Mouse (Mus musculus) thymus, postnatal 4 days (tissue): ENCODE results near the gene Rnase4.

Experiments
- DNase-seq: peaks from one replicate; pipeline ENCODE4 v3.0.0; 2021

The Rnase4 gene

GRCm38 (mm10) chr14:51088970-51089673, 1.8 kb upstream of the Rnase4 start:
- peak; percentile 97 for DNase-seq

DNA sequence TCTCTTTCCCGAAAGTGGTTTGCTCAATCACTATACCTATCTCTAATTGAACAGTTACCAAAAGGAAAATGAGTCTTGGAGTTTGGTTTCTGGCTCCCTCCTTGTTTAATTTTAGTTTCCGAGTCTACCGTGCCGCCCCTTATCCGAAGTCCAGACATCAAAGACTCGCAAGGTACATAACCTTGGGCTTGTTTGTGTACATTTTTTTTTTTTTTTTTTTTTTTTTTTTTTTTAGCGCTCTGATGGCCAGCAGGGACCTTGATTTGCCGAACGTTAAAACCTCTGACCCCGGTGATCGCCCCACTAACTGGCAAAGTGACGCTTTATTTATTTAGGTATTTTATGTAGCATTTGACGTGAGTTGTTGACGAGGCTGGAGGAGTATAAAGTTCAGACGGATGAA, 1.2 kb upstream of the Rnase4 start:
- DNase-seq: peak; percentile 28

DNA sequence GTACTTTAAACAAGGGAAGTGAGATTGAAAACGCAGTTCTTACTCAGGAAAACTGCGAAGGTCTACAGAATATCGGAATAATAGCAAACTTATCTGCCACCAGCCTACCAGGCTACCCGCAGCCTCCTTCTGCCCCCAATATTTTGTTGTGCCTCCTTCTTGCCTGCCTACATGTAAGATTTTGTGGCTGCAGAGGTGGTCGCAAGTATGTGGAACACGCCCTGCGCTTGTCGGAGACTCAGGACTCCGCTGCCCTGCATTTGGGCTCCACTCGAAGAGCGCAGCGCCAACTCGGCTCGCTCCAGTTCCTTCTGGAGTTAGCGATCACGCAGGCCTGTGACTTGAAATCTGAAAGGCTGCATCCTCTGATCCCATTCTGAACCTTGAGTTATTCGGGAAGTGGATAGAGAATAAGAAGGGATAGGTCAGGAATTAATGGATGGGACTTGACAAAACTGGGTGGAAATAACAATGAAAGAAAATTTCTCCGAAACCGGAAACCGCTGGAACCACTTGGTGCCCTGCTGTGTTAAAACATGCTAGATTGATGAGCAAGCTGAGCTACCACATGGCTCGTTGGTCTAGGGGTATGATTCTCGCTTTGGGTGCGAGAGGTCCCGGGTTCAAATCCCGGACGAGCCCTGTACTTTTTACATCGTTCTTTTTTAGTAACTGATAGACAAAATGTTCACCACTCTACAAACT, 648 bp upstream of the Rnase4 start:
- peak; percentile 85 for DNase-seq

- DNase-seq: no peak
Measured at GRCm38 (mm10) chr14:51092073-51092620, 1.3 kb downstream of the Rnase4 start.

DNA sequence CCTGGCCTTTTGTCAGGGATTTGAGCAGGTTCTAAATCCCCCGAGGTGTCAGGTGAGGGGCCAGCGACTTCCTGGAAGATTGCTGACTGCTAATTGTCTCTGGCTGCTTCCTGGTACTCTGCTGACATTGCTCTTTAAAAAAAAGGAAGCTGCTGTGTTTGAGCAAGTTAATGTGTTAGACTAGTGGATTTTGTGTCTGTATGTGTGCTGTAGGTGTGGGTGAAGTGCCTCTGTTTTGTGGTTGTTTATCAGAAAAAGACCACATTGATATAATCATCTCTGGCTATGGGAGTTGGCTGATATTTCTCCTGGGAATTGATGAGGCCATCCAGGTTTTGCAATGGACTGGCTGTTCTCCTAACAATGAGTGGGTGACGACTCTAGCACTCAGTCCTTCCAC, 2.6 kb downstream of the Rnase4 start:
- no peak for DNase-seq

DNA sequence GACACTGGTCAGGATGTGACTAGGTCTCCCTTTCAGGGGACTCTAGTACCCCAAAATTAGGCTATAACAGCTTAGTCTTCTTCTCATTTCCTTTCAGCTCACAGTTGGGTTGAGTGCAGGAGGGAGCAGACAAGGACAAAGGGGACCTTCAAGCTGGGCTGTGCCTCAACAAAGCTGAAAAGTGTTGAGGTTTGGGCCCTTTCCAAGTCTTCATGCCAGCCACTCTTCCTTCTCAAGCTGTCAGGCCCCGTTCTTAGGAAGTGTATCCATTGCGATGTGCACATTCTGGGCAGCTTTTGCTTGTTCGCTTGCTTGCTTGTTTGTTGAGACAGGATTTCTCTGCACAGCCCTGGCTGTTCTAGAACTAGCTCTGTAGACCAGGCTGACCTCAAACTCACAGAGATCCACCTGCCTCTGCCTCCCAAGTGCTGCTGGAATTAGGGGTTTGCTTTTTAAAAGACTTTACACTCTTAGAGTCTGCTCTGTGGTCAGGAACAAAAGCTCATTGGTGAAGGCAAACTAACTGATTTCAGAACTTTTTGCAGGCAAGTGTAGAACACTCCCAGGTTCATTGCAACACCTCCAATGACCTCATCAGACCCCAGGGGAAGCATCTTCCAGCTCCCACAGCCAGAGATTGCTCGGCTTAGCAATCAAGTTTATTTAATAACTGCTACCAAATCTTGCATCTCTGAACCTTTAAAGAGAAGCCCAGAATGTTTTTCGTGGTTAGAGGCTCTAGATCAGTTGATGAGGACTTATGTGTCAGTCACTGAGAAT, 3.4 kb downstream of the Rnase4 start:
- DNase-seq: no peak

- no peak for DNase-seq
Measured at GRCm38 (mm10) chr14:51094921-51095320, 4.0 kb downstream of the Rnase4 start.

GRCm38 (mm10) chr14:51095736-51096524, 5.1 kb downstream of the Rnase4 start:
- DNase-seq: no peak

- DNase-seq: peak; percentile 67
Measured at GRCm38 (mm10) chr14:51098300-51098699, 7.4 kb downstream of the Rnase4 start.

GRCm38 (mm10) chr14:51098921-51099320, 8.0 kb downstream of the Rnase4 start:
- DNase-seq: no peak

DNA sequence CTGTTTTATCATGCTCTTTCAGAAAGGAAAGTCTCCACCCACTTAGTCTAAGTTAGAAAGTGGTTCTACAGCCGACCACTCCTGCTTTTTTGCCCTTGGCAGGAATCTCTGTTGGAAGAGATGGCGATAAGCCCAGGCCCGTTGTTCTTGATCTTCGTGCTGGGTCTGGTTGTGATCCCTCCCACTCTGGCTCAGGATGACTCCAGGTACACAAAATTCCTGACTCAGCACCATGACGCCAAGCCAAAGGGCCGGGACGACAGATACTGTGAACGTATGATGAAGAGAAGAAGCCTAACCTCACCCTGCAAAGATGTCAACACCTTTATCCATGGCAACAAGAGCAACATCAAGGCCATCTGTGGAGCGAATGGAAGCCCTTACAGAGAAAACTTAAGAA, 10.4 kb downstream of the Rnase4 start:
- DNase-seq: no peak

DNA sequence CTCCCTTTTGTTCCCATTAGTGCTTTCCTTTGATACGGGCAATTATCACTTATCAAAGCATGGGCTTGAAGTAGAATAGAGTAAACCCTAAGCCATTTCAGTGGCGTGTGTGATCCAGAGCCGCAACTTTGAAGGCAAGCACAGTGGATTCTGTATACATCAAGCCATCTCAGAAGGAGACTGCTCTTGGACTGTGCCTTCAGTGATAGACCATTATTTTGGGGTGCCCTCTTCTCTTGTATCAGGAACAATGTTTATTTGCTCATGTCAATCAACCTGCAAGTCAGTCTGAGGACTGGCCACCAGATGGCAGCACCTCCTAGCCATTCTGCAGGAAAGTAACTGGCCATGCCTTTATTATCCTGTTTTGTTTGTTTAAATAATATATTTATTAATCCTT, 12.3 kb downstream of the Rnase4 start:
- peak; percentile 84 for DNase-seq

GRCm38 (mm10) chr14:51104366-51104765, 13.5 kb downstream of the Rnase4 start:
- no peak for DNase-seq

- DNase-seq: no peak
Measured at GRCm38 (mm10) chr14:51106449-51106967, 15.6 kb downstream of the Rnase4 start.

GRCm38 (mm10) chr14:51111966-51112365, 21.1 kb downstream of the Rnase4 start:
- no peak for DNase-seq

DNA sequence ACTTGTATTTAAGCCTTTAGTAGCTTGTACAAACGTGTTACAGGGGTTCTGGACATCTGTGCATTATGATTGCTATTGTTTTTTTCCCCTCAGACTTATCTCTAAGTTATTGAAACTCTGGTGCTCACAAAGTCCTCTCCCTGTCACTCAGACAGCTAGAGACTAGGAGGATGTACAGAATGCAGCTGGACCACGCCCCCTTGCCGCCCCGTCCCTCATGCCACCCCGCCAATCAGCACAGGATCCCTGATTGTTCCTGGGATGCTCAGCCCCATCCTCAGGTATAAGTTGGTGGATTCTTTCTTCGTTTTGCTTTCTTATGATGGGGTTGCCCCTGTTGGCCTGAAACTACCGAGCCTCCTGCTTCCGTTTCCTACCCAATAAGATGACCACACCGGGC, 22.6 kb downstream of the Rnase4 start:
- DNase-seq: no peak

DNA sequence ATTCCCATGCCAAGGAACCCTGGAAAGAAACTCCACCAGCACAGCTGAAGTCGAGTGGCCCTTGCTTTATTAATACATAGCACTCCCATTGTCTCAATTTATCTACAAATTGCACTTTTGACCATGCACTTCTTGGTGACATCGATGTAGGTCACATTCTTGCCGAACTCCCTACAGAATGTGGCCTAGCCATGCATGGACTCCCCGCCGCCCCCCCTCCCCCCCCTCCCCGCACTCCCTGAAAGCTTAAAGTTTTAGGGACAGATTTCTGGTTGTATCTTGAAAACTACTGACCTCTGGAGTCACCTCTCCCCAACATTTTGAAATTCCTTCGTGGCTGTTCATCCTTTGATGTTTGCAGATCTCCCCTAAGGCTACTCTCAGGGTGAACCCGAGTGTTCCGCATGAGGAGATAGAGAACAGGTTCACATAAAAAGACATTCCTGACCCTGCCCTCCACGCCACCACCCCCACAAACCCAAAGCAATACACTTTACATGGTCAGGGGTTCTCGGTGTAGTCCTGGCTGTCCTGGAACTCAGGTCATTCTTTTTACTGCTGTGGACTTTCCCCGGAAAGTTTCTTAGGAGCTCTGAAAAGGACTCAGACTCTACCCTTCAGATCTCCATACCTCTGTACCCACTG, 23.2 kb downstream of the Rnase4 start, which contains the start of gene Eddm3b:
Eddm3b (plus strand) TSS at position 511 of the 645 bp plus-strand sequence.
- DNase-seq: no peak

- DNase-seq: no peak
Measured at GRCm38 (mm10) chr14:51125684-51126083, 34.8 kb downstream of the Rnase4 start.

DNA sequence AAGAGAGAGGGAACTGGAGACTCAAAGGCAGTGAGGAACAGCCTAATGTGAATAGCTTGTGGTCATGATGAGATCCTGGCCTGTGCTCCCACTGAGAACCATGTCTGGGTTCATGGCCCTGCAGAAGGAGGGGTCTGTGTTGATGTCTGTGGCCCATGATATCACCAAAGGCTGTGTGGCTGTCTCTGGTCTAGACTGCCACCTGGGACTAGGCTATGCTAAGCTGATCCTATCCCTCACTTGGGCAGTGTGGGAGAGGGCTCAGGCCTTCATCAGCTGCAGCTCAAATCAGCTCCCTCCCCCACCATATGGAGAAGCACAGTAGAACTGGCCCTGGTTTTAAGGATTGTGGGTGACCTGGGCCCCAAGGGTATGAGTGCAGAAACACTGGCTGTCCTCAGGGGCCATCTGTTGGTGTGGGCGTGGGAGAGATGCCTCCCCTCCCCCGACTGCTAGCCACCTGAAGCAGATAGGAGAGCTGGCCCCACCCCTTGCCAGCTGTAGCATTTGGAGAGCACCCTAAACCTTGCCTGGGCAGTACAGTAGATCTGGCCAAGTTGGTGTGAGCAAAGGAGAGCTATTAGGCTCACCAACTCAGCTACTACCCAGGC, 36.9 kb downstream of the Rnase4 start:
- no peak for DNase-seq

DNA sequence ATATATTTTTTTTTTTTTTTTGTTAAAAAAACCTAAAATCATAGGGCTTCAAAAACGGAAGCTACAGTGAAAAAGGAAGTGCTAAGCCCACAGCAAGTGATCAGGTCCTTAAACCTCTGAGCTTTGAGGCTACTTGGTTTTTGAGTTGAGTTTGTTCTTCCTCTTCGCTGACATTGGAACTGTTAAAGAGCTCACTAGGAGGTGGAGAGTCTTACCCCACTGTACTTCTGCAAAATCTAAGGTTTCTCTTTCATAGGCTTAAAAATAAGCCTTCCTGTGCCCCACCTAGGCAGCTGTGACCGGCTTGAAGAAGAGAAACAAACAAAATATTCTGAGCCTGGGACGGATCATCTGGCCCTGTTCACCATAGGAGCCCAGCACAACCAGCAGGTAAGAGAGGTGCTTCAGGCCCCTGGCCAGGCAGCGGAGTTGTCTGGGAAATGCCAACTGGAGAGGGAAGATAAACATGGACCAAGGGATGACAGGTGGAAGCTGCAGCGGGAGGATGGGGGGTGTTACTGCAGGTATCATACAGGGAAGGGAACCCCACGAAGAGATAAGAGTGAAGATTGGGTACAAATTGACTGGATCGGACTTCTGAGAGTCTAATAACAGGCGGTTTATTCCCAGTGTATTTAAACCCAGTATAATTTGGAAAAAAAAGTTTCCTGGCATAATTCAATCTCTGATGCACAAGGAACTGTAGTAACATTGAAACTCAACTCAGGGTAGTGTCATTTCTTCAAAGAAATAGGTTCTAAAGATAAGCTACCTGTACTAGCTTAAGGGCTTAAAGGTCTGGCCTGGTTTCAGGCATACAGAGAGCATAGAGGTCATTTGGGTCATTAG, 38.1 kb downstream of the Rnase4 start:
- DNase-seq: no peak
